Mouse (Mus musculus): ENCODE results near the gene Gdap1l1. TPM values are rescaled to one million over a fixed set of nuclear protein-coding genes. Genes with fewer than 3 reads are reported as not detected.

The Gdap1l1 gene
- total RNA-seq, 2 experiments from 2014 or later: 72.6 to 73.9 TPM

DNA sequence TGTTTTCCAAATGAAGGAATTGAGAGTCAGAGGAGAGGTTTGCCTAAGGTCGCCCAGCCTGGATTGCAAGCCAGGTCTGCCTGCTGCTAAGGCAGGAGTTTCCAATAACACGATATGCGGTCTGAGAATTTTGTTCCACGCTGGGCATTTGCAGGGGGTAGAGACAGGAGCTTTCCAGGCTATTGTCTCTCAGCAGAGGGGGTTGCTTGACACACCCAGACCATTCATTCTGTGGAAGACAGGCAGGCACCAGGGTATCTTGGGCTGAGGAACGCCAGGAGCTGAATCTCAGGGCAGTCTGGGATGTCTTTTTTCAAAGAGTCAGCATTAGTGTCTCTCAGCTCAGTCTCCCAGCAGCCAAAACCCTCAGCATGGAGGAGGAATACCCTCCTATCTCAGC is 54.8 kb downstream of the Gdap1l1 start:
- no peak for DNase-seq (ENCODE audit: low spot score in 2 of 2)
- intact Hi-C loops (cut with DNase I): no loop called here

DNA sequence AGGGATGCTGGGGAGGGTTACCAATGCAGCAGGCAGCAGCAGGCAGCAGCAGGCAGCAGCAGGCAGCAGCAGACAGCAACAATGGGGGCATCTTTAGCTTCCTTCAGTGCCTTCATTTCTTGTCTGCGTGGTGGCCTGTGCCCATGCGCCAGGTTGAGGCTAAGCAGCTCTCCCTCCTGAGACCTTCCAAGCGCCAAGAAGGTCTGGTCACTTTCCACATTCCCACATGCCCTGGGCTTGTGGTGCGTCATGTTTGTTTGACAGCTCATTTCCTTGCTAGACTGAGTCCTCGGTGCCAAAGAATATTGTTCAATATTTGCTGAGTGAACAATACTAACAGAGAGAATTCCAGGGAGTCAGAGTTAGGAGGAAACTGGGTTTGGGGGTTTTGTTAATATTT is 55.7 kb downstream of the Gdap1l1 start:
- intact Hi-C loops (cut with DNase I): no loop called here
- DNase-seq (ENCODE audit: low spot score in 2 of 2): no peak

DNA sequence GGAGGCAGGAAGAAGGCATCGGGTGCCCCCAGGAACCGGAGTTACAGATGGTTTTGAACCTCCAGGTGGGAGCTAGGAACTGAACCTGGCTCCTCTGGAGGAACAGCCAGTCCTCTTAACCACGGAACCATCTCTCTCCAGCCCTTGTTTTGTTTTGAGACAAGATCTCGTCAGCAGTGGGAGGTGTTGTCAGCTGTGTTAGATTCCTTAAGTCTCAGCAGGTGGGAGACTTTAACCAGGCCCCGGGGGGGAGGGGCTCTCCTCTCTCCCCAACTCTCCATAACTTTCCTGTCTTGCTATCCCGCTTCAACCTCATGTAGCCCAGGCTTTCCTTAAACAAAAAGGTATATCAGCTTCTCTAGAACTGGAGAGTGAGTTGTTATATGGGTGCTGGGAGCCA is 56.2 kb downstream of the Gdap1l1 start:
- intact Hi-C loops (cut with DNase I): no loop called here
- no peak for DNase-seq (ENCODE audit: low spot score in 2 of 2)

DNA sequence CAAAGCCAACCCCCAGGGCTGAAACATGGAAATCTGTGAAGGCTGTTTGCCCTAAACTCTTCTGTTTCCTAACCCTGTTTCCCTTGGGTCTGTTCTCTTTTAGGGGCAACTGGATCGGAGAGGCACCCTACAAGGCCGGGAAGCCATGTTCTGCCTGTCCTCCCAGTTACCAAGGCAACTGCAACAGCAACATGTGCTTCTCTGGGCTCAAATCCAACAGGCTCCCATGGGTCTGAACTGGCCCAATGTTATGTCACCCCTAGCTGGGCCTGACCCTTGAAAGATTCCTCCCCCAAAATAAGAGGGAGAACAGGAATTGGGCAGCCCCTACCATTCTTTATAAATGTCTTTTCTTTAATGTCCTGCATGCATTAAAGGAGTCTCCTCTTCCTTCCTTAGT is 63.9 kb downstream of the Gdap1l1 start:
- intact Hi-C loops (cut with DNase I): no loop called here
- no peak for DNase-seq (ENCODE audit: low spot score in 2 of 2)

DNA sequence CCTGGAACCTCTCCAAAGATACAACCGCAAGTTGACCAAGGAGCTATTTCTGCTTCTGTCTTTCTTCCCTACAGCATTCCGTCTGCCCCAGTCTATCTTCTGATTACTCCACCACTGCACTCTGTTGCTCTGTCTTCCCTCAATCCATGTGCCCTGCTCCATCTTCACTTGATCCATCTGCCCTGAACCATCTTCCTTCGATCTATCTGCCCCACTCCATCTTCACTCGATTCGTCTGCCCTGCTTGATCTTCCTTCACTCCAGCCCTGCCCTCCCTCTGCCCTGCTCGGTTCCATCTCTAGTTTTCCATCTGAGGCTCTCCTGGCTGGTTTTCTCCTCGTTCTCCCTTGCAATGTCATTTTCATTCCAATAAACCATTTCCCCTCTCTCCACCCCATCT is 64.9 kb downstream of the Gdap1l1 start:
- DNase-seq (ENCODE audit: low spot score in 2 of 2): no peak
- intact Hi-C loops (cut with DNase I): no loop called here

Other genes with a start within 250 kb of the Gdap1l1 start
- gene Tox2, start 235.4 kb upstream of the Gdap1l1 start, total RNA-seq (2021): 10 to 100 TPM; 28.2 to 31.0 TPM
- gene Jph2, start 40.5 kb upstream of the Gdap1l1 start, total RNA-seq (2021): under 1 TPM; 0.49 to 0.59 TPM
- gene Oser1, start 13.8 kb upstream of the Gdap1l1 start, total RNA-seq (2021): 10 to 100 TPM; 24.3 to 25.0 TPM
- 10 to 100 TPM; 18.8 to 19.3 TPM for gene Fitm2, start 34.2 kb downstream of the Gdap1l1 start, total RNA-seq (2021)
- gene R3hdml, start 53.8 kb downstream of the Gdap1l1 start, total RNA-seq (2021): not detected
- not detected for gene Hnf4a, start 68.3 kb downstream of the Gdap1l1 start, total RNA-seq (2021)
- gene Ttpal, start 163.8 kb downstream of the Gdap1l1 start, total RNA-seq (2021): 10 to 100 TPM; 63.0 to 70.7 TPM
- 100 to 1,000 TPM; 224 to 251 TPM for gene Serinc3, start 206.7 kb downstream of the Gdap1l1 start, total RNA-seq (2021)
- gene Pkig, start 219.9 kb downstream of the Gdap1l1 start, total RNA-seq (2021): 100 to 1,000 TPM; 135 to 144 TPM